Comparison of ENCODE assay signal across 1 mouse cellular context in the genomic region with DNA sequence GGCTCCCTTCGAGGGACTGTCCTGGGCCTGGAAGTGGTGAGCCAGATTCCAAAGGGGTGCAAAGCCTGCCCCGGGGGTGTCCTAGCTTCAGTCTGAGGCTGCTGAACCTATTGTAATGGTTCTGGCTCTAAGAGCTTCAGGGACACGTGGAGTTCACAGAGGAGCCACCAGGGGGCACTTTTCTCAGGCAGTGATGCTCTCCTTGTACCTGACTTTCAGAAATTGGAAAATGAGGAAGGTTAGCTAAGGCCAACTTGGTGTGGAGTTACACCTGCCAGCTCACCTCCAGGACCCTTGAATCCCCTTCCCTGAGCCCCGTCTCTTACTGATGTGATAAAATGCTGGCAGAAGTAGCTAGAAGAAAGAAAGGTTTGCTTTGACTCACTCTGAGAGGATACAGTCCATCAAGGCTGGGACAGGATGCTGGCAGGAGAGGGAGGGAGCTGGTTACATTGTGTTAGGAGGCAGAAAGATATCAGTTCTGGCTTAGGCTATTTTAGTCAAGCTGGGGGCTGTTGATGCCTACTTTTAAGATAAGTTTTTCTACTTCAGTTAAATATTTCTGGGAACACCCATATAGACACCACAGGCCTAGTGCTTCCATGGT.
TF ChIP-seq lines count a peak whose summit lies in the region.

No protein-coding gene starts in this region.

TF ChIP-seq in MEL, 35 proteins besides CTCF, POLR2A, EP300 and RAD21:
- TF ChIP-seq GATA1 (IDR thresholded peaks at IDR 0.05; ENCODE audit: low read depth, low read length) (0 out of 2 replicates have a peak, but pooled peaks have one; percentile 7), SMC3 (IDR thresholded peaks at IDR 0.05; ENCODE audit: low read depth, low read length) (peak; percentile 27)
